Mouse (Mus musculus) heart, adult 2 months (tissue): ENCODE measurements around the gene Polk. TPM values are rescaled to one million over a fixed set of nuclear protein-coding genes. Genes with fewer than 3 reads are reported as not detected.

Experiments used
- DNase-seq, 2 experiments: peaks; one replicate each; pipeline ENCODE4 v3.0.0; 2021
- H3K27ac ChIP-seq: fragments of 200-600 bp; 2 replicates; pipeline ENCODE4 v1.8.1; 2022
- H3K27me3 ChIP-seq: fragments of 200-500 bp; 2 replicates; pipeline ENCODE4 v1.6.1; 2012; ENCODE audit warnings: mild to moderate bottlenecking, low read length, inconsistent platforms, mixed read lengths; ENCODE audit not compliant: control insufficient read depth, insufficient read depth
- H3K36me3 ChIP-seq: fragments of 200-500 bp; 2 replicates; pipeline ENCODE4 v1.6.1; 2012; ENCODE audit warnings: low read length, inconsistent platforms; ENCODE audit not compliant: control insufficient read depth, insufficient read depth
- H3K4me1 ChIP-seq: fragments of 200-500 bp; 2 replicates; pipeline ENCODE4 v1.6.1; 2011; ENCODE audit warnings: low read length; ENCODE audit not compliant: control insufficient read depth, insufficient read depth
- H3K4me3 ChIP-seq: fragments of 200-600 bp; 2 replicates; pipeline ENCODE4 v1.8.1; 2022
- H3K79me2 ChIP-seq: fragments of 200-500 bp; replicated peaks from 2 replicates; pipeline ENCODE4 v1.6.1; 2012; ENCODE audit warnings: mild to moderate bottlenecking, inconsistent platforms, low read length, moderate library complexity, mixed read lengths; ENCODE audit not compliant: control insufficient read depth, insufficient read depth
- H3K9ac ChIP-seq: fragments of 200-500 bp; 2 replicates; pipeline ENCODE4 v1.6.1; 2012; ENCODE audit warnings: low read depth, mild to moderate bottlenecking, control low read depth, inconsistent platforms, low read length, mixed read lengths
- CTCF ChIP-seq: fragments of 200-600 bp; IDR thresholded peaks from 2 replicates; pipeline ENCODE4 v1.8.1; 2022; ENCODE audit warnings: antibody characterized with exemption, mild to moderate bottlenecking, moderate library complexity
- EP300 ChIP-seq: fragments of 200-500 bp; IDR thresholded peaks from 2 replicates; pipeline ENCODE4 v1.6.1; 2011; ENCODE audit warnings: low read depth, low read length, control low read depth; ENCODE audit not compliant: insufficient read depth
- POLR2A ChIP-seq: fragments of 200-500 bp; IDR thresholded peaks from 2 replicates; pipeline ENCODE4 v1.6.1; 2011; ENCODE audit warnings: mild to moderate bottlenecking, low read depth, low read length, control low read depth; ENCODE audit not compliant: insufficient read depth
- WGBS: fragments of 180-500 bp; shearing (Covaris S2); methylation state at CpG from one replicate; pipeline ENCODE4 v1.1.7; 2018; 5-methylcytosine and 5-hydroxymethylcytosine counted together
- intact Hi-C: fragments of 180-260 bp; cut with DNase I; formaldehyde crosslinking; loops from one replicate; pipeline ENCODE4 v1.15.1; 2025
- polyA plus RNA-seq: library from polyadenylated mRNA; depleted of rRNA; stranded (reverse); fragments of >200 nt; gene quantifications from 2 replicates; pipeline ENCODE4 v1.2.3, GENCODE M21; 2012
- total RNA-seq, 2 experiments: library from RNA; stranded (reverse); gene quantifications; 2 replicates each; pipeline ENCODE4 v1.2.3; 2021

Polk gene
- total and polyA plus RNA-seq, 3 experiments, result 1.1 to 5.2 (median 4.1) TPM

GRCm38 (mm10) chr13:96477226-96477625 lies 65.2 kb downstream of the Polk start:
- no peaks in the 10 kb centered on the region for H3K79me2 ChIP-seq
- no peak overlapping the region for H3K9ac ChIP-seq
- H3K27me3 ChIP-seq, result no peaks in the 10 kb centered on the region
- H3K4me3 ChIP-seq, result no peak overlapping the region
- no peak for DNase-seq
- no peaks in the 10 kb centered on the region for H3K36me3 ChIP-seq
- intact Hi-C loops, result no loop called here
- TF ChIP-seq CTCF, result no peak
- no peaks in the 10 kb centered on the region for H3K4me1 ChIP-seq
- H3K27ac ChIP-seq, result no peak overlapping the region
- WGBS, result 87% methylated on average over 4 of the region's 4 CpGs

- H3K9ac ChIP-seq, result no peak within 1 kb of the TSS
- H3K4me1 ChIP-seq, result no peaks in the 10 kb centered on the region
- no peaks in the 10 kb centered on the region for H3K79me2 ChIP-seq
- H3K36me3 ChIP-seq, result no peaks in the 10 kb centered on the region
- H3K27ac ChIP-seq, result no peak within 1 kb of the TSS
- TF ChIP-seq EP300, result no peak
- TF ChIP-seq CTCF, result no peak
- TF ChIP-seq POLR2A, result no peak
- DNase-seq, result no peak
- no peaks in the 10 kb centered on the region for H3K27me3 ChIP-seq
- WGBS, result 88% methylated on average over 14 of the region's 14 CpGs
- intact Hi-C loops, result no loop called here
- H3K4me3 ChIP-seq, result no peak within 1 kb of the TSS
Observed at GRCm38 (mm10) chr13:96470957-96471356, 71.4 kb downstream of the Polk start, which contains the start of gene Ankdd1b. Gene Ankdd1b, minus strand, starts transcription at chr13:96471198.

DNA sequence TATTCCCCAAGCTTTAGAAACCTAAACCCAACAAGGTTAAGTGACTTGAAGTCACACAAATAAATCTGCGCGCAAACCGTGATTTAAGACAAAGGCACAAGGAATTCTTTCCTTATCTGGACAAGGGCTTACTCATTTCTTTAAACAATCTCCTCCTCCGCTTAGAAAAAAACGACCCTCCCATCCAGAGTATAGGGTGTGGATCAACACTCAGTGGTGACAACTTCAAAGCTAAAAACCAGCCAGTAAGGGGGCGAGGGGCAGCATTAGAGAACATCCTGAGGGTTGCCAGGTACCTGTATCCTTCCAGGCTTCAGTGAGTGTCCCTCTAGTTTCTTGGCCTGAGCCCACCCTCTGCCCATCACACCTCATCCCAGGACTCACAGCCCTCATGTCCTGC lies 71.8 kb downstream of the Polk start:
- intact Hi-C loops, result no loop called here
- 58% methylated on average over 6 of the region's 6 CpGs for WGBS
- H3K36me3 ChIP-seq, result no peaks in the 10 kb centered on the region
- DNase-seq, result no peak
- no peaks in the 10 kb centered on the region for H3K4me1 ChIP-seq
- no peaks in the 10 kb centered on the region for H3K27me3 ChIP-seq
- TF ChIP-seq EP300 (no peak), CTCF (no peak), POLR2A (no peak)
- no peak overlapping the region for H3K27ac ChIP-seq
- H3K4me3 ChIP-seq, result no peak overlapping the region
- H3K79me2 ChIP-seq, result no peaks in the 10 kb centered on the region
- no peak overlapping the region for H3K9ac ChIP-seq

- H3K36me3 ChIP-seq, result no peaks in the 10 kb centered on the region
- intact Hi-C loops, result no loop called here
- 88% methylated on average over 5 of the region's 5 CpGs for WGBS
- H3K4me1 ChIP-seq, result no peaks in the 10 kb centered on the region
- no peak overlapping the region for H3K9ac ChIP-seq
- no peak for DNase-seq
- TF ChIP-seq EP300 (no peak), CTCF (no peak), POLR2A (no peak)
- no peak overlapping the region for H3K4me3 ChIP-seq
- H3K27ac ChIP-seq, result no peak overlapping the region
- H3K79me2 ChIP-seq, result no peaks in the 10 kb centered on the region
- H3K27me3 ChIP-seq, result no peaks in the 10 kb centered on the region
Observed at GRCm38 (mm10) chr13:96468678-96469077, 73.7 kb downstream of the Polk start.

GRCm38 (mm10) chr13:96465315-96465714 lies 77.1 kb downstream of the Polk start:
- H3K4me3 ChIP-seq, result no peak overlapping the region
- no peak for DNase-seq
- WGBS, result 64% methylated on average over 5 of the region's 5 CpGs
- H3K27me3 ChIP-seq, result no peaks in the 10 kb centered on the region
- no peaks in the 10 kb centered on the region for H3K79me2 ChIP-seq
- no peaks in the 10 kb centered on the region for H3K4me1 ChIP-seq
- intact Hi-C loops, result no loop called here
- TF ChIP-seq CTCF, result no peak
- TF ChIP-seq EP300, result no peak
- no peak for TF ChIP-seq POLR2A
- H3K27ac ChIP-seq, result no peak overlapping the region
- no peak overlapping the region for H3K9ac ChIP-seq
- no peaks in the 10 kb centered on the region for H3K36me3 ChIP-seq

GRCm38 (mm10) chr13:96462644-96463043 lies 79.7 kb downstream of the Polk start:
- intact Hi-C loops, result no loop called here
- 86% methylated on average over 1 of the region's 1 CpGs for WGBS
- H3K27ac ChIP-seq, result no peak overlapping the region
- no peak for TF ChIP-seq CTCF
- no peak for TF ChIP-seq EP300
- TF ChIP-seq POLR2A, result no peak
- H3K27me3 ChIP-seq, result no peaks in the 10 kb centered on the region
- no peak for DNase-seq
- no peak overlapping the region for H3K9ac ChIP-seq
- no peaks in the 10 kb centered on the region for H3K36me3 ChIP-seq
- no peaks in the 10 kb centered on the region for H3K79me2 ChIP-seq
- H3K4me1 ChIP-seq, result no peaks in the 10 kb centered on the region
- H3K4me3 ChIP-seq, result no peak overlapping the region
